Mouse (Mus musculus) kidney, embryonic 16.5 days (tissue): ENCODE results near the gene Isyna1. TPM values are rescaled to one million over a fixed set of nuclear protein-coding genes. Genes with fewer than 3 reads are reported as not detected.
A peak's percentile ranks its signal among the peaks of the same experiment; 100 is the strongest.

ENCODE experiments used
- ATAC-seq: fragments of 200-750 bp; cut with Nextera tagmentation; 2 replicates; pipeline ENCODE4 v1.8.0; 2017; ENCODE audit warnings: moderate TSS enrichment; ENCODE audit not compliant: low FRiP score, low TSS enrichment
- H3K27ac ChIP-seq: fragments of 300-500 bp; sonication (generic); 2 replicates; pipeline ENCODE4 v1.5.1; 2014; ENCODE audit warnings: low read length
- H3K27me3 ChIP-seq: fragments of 300-500 bp; sonication (generic); 2 replicates; pipeline ENCODE4 v1.6.1; 2014; ENCODE audit warnings: low read length, control low read depth, mixed read lengths; ENCODE audit not compliant: insufficient read depth
- H3K36me3 ChIP-seq: fragments of 300-500 bp; sonication (generic); 2 replicates; pipeline ENCODE4 v1.6.1; 2014; ENCODE audit warnings: low read length, control low read depth, mixed read lengths; ENCODE audit not compliant: insufficient read depth
- H3K4me1 ChIP-seq: fragments of 300-500 bp; sonication (generic); 2 replicates; pipeline ENCODE4 v1.6.1; 2014; ENCODE audit warnings: low read length, control low read depth, mixed read lengths; ENCODE audit not compliant: insufficient read depth
- H3K4me2 ChIP-seq: fragments of 300-500 bp; sonication (generic); replicated peaks from 2 replicates; pipeline ENCODE4 v1.6.1; 2014; ENCODE audit warnings: low read depth, low read length
- H3K4me3 ChIP-seq: fragments of 300-500 bp; sonication (generic); 2 replicates; pipeline ENCODE4 v1.5.1; 2014; ENCODE audit warnings: mild to moderate bottlenecking, low read length
- H3K9ac ChIP-seq: fragments of 300-500 bp; sonication (generic); replicated peaks from 2 replicates; pipeline ENCODE4 v1.6.1; 2014; ENCODE audit warnings: low read length
- H3K9me3 ChIP-seq: fragments of 300-500 bp; sonication (generic); 2 replicates; pipeline ENCODE4 v1.6.1; 2016; ENCODE audit warnings: low read length, control low read depth
- WGBS: fragments of 180-500 bp; shearing (Covaris S2); extraction: QIAGEN DNeasy Blood & Tissue Kit; methylation state at CpG from one replicate; pipeline ENCODE4 v1.1.7; 2014; 5-methylcytosine and 5-hydroxymethylcytosine counted together
- polyA plus RNA-seq: library from polyadenylated mRNA; unstranded; fragments of >200 nt; fragmentation: Nextera tagmentation; extraction: Ambion mirVana; gene quantifications from 2 replicates; pipeline ENCODE4 v1.2.1, GENCODE M21; 2015

Isyna1 gene
- polyA plus RNA-seq, 1 experiment from 2014 or later, result 217 TPM

DNA sequence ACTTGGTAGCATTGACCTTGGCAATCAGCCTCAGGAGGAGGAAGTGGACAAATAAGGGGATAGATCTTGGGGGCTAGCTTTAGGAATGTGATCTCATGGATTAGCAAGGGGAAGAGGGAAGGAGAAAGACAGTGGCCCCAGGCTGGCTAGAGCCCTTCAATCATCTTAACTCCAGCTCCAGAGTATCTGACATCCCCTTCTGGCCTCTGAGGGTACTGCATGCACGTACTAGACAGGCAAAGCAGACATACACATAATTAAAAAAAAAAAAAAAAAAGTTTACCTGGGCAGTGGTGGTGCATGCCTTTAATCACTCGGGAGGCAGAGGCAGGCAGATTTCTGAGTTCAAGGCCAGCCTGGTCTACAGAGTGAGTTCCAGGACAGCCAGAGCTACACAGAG is 49.9 kb downstream of the Isyna1 start:
- no peaks in the 10 kb centered on the region for H3K27me3 ChIP-seq
- H3K9me3 ChIP-seq, result no peaks in the 10 kb centered on the region
- no peak overlapping the region for H3K4me2 ChIP-seq
- no peak overlapping the region for H3K4me3 ChIP-seq
- peaks cover 36% of the 10 kb centered on the region for H3K4me1 ChIP-seq
- no peak overlapping the region for H3K9ac ChIP-seq
- no peak overlapping the region for H3K27ac ChIP-seq
- peaks cover 1% of the 10 kb centered on the region; the same call in 1 of the 2 replicates for H3K36me3 ChIP-seq
- WGBS, result 81% methylated on average over 2 of the region's 2 CpGs
- ATAC-seq, result no peak

DNA sequence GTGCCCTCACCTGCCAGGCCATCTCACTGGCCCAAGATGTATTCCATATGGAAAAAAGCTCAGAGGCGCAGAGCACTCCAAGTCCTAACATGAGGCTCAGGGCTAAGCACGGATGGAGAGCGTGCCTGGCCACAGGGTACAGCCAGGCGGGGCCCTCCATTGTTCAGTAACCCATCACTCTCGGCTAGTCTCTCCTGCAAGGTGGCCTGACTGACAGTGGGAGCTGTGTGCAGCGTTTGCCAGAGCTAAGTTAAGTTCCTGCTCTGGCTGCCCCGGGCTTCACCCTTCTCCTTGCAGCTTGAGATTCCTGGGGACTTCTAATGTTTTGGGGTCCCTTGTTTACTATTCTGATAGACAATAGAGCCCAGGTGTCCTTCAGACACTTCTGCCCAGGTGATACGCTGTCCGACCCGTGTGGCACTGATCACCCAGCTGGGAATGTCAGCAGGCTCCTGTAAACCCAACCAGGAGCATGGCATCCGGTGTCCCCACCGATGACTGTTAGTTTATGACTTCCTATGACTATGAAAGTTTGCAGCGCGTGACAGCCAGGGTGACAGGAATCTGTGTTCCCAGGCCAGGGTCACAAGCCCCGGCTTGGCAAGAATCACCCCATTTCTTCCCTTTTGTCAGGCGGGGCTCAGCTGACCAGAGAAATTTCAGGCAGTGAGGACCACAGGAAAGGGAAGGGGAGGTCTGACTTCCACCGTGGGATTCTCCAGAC is 51.5 kb downstream of the Isyna1 start:
- H3K9ac ChIP-seq, result peak overlapping the region; percentile 38
- H3K4me1 ChIP-seq, result peaks cover 47% of the 10 kb centered on the region
- ATAC-seq, result peak; percentile 24; the same call in 1 of the 2 replicates
- H3K27me3 ChIP-seq, result no peaks in the 10 kb centered on the region
- 27% methylated on average over 17 of the region's 17 CpGs for WGBS
- peaks cover 12% of the 10 kb centered on the region for H3K36me3 ChIP-seq
- H3K4me3 ChIP-seq, result no peak overlapping the region
- no peaks in the 10 kb centered on the region for H3K9me3 ChIP-seq
- H3K27ac ChIP-seq, result peak overlapping the region; percentile 52; the same call in 1 of the 2 replicates
- 0 out of 2 replicates have a peak overlapping the region, but pooled peaks have one; percentile 6 for H3K4me2 ChIP-seq

DNA sequence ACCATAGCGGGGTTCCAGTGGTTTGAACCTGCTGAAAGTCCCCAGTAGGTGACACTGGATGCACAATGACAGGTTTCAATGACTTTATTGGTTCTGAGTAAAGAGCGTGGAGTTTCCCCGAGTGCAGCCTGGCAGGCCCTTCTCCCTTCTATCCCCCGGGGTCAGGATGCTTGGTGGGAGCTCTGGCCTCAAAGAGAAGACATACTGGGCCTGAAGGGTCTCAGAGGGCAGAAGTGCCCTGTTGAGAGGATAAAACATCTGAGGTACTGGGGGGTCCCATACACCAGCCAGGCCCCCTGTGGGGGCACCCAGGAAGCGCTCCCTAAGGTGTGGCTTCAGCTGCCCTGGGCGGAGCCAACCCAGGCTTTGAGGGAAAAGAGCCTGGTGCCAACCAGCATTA is 52.2 kb downstream of the Isyna1 start:
- no peak for ATAC-seq
- peaks cover 17% of the 10 kb centered on the region for H3K36me3 ChIP-seq
- H3K27me3 ChIP-seq, result no peaks in the 10 kb centered on the region
- peaks cover 47% of the 10 kb centered on the region for H3K4me1 ChIP-seq
- 67% methylated on average over 6 of the region's 6 CpGs for WGBS
- no peak overlapping the region for H3K4me2 ChIP-seq
- peak overlapping the region; percentile 38; the same call in 1 of the 2 replicates for H3K9ac ChIP-seq
- peak overlapping the region; percentile 52; the same call in 1 of the 2 replicates for H3K27ac ChIP-seq
- H3K4me3 ChIP-seq, result no peak overlapping the region
- no peaks in the 10 kb centered on the region for H3K9me3 ChIP-seq

DNA sequence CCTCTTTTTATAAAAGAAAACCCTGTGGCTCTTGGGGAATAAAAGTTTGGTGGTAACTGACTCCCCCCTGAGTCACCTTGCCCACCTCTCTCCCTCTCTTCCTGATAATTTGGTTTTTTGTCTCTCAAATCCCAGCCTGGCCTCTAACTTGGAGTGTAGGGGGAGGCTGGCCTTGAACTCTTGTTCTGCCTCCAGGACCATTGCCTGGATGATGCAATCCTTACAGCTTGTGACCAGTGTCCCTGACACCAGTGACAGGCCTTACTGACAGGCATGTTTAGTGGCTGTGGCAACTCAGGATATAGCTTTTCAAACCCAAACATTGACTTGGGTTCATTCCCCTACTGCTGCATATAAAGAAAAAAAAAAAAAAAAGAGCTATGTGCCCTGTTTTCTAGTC is 52.6 kb downstream of the Isyna1 start:
- Histone ChIP-seq H3K27ac (no peak overlapping the region), H3K4me1 (peaks cover 47% of the 10 kb centered on the region), H3K4me3 (no peak overlapping the region), H3K9ac (peak overlapping the region; percentile 38; the same call in 1 of the 2 replicates), H3K27me3 (no peaks in the 10 kb centered on the region), H3K4me2 (no peak overlapping the region), H3K9me3 (no peaks in the 10 kb centered on the region), H3K36me3 (peaks cover 20% of the 10 kb centered on the region)
- no peak for ATAC-seq

Other genes with a start within 250 kb of the Isyna1 start
- gene Upf1, start 241.1 kb upstream of the Isyna1 start, polyA plus RNA-seq, result 10.6 and 10.9 TPM in 2 replicates
- 0.21 and 1.00 TPM in 2 replicates for gene Comp, start 220.8 kb upstream of the Isyna1 start, polyA plus RNA-seq
- gene Crtc1, start 154.8 kb upstream of the Isyna1 start, polyA plus RNA-seq, result 19.9 and 22.3 TPM in 2 replicates
- 25.0 and 26.8 TPM in 2 replicates for gene Klhl26, start 117.4 kb upstream of the Isyna1 start, polyA plus RNA-seq
- gene Tmem59l, start 107.0 kb upstream of the Isyna1 start, polyA plus RNA-seq, result 6.5 and 7.0 TPM in 2 replicates
- gene Crlf1, start 101.2 kb upstream of the Isyna1 start, polyA plus RNA-seq, result 29.3 and 30.7 TPM in 2 replicates
- 133 and 135 TPM in 2 replicates for gene Rex1bd, start 87.6 kb upstream of the Isyna1 start, polyA plus RNA-seq
- gene Uba52, start 83.6 kb upstream of the Isyna1 start, polyA plus RNA-seq, result 869 and 882 TPM in 2 replicates
- gene Fkbp8, start 66.6 kb upstream of the Isyna1 start, polyA plus RNA-seq, result 353 and 359 TPM in 2 replicates
- gene Kxd1, start 66.4 kb upstream of the Isyna1 start, polyA plus RNA-seq, result 65.4 and 69.9 TPM in 2 replicates
- 24.1 and 25.1 TPM in 2 replicates for gene Ell, start 54.9 kb upstream of the Isyna1 start, polyA plus RNA-seq
- gene Ssbp4, start 14.5 kb downstream of the Isyna1 start, polyA plus RNA-seq, result 133 and 149 TPM in 2 replicates
- 1.8 and 1.9 TPM in 2 replicates for gene Lrrc25, start 21.8 kb downstream of the Isyna1 start, polyA plus RNA-seq
- gene Gdf15, start 38.1 kb downstream of the Isyna1 start, polyA plus RNA-seq, result 1.0 and 1.2 TPM in 2 replicates
- gene Pgpep1, start 66.0 kb downstream of the Isyna1 start, polyA plus RNA-seq, result 88.5 TPM in 2 replicates
- gene Lsm4, start 78.9 kb downstream of the Isyna1 start, polyA plus RNA-seq, result 272 and 281 TPM in 2 replicates
- gene Jund, start 104.6 kb downstream of the Isyna1 start, polyA plus RNA-seq, result 42.1 and 47.4 TPM in 2 replicates
- gene Iqcn, start 109.1 kb downstream of the Isyna1 start, polyA plus RNA-seq, result 0.04 and 0.06 TPM in 2 replicates
- 0.52 and 0.76 TPM in 2 replicates for gene Gm3336, start 124.2 kb downstream of the Isyna1 start, polyA plus RNA-seq
- gene Pde4c, start 129.3 kb downstream of the Isyna1 start, polyA plus RNA-seq, result 8.8 and 11.6 TPM in 2 replicates
- 20.9 and 22.0 TPM in 2 replicates for gene Rab3a, start 160.3 kb downstream of the Isyna1 start, polyA plus RNA-seq
- 57.0 and 60.4 TPM in 2 replicates for gene Mpv17l2, start 166.6 kb downstream of the Isyna1 start, polyA plus RNA-seq
- 72.8 and 77.3 TPM in 2 replicates for gene Pik3r2, start 182.3 kb downstream of the Isyna1 start, polyA plus RNA-seq
- 16.2 and 16.3 TPM in 2 replicates for gene Mast3, start 210.7 kb downstream of the Isyna1 start, polyA plus RNA-seq
- 0.05 and 0.12 TPM in 2 replicates for gene Il12rb1, start 214.1 kb downstream of the Isyna1 start, polyA plus RNA-seq
- 6.7 and 7.0 TPM in 2 replicates for gene Arrdc2, start 245.3 kb downstream of the Isyna1 start, polyA plus RNA-seq